ENCODE assay signal across 9 mouse cellular contexts in genomic region chr14:72187329-72187984, GRCm38 (mm10).
DNase-seq lines count a peak whose midpoint lies in the region; ATAC-seq and TF ChIP-seq lines count a peak whose summit lies in the region.
"Had no signal": no experiment of that assay in that cellular context is flagged by ENCODE, and none has a peak within 500 bp of the region (broad histone marks: within the 10 kb centered on the region; RNA-seq: fewer than 3 reads in every experiment).

No protein-coding gene starts in this region.

- TF ChIP-seq EP300 in heart, postnatal 0 days (IDR thresholded peaks at IDR 0.05; ENCODE audit: low read depth): no peak

- H3K4me3 ChIP-seq in heart, postnatal 0 days (ENCODE audit: low read depth, low read length): no peak overlapping the region
- H3K4me3 ChIP-seq in heart, embryonic 11.5 days (ENCODE audit: low read depth, low read length): no peak overlapping the region
- H3K4me3 ChIP-seq in forebrain, embryonic 15.5 days: no peak overlapping the region
- H3K4me3 ChIP-seq in midbrain, embryonic 10.5 days: no peak overlapping the region
- H3K4me3 ChIP-seq: heart, embryonic 15.5 days had no signal

- H3K27me3 ChIP-seq in heart, postnatal 0 days (ENCODE audit: control insufficient read depth, insufficient read depth, low read length): no peaks in the 10 kb centered on the region
- H3K27me3 ChIP-seq in heart, embryonic 11.5 days (ENCODE audit: control insufficient read depth, insufficient read depth, low read length): no peaks in the 10 kb centered on the region
- H3K27me3 ChIP-seq in forebrain, embryonic 15.5 days: no peaks in the 10 kb centered on the region
- no peaks in the 10 kb centered on the region for H3K27me3 ChIP-seq in midbrain, embryonic 10.5 days (ENCODE audit: low read depth, poor library complexity, severe bottlenecking)
- H3K27me3 ChIP-seq: heart, embryonic 15.5 days had no signal

- 22% methylated on average over 5 of the region's 5 CpGs for WGBS in heart, postnatal 0 days
- WGBS in heart, embryonic 11.5 days (ENCODE audit: insufficient replicate concordance): 44% methylated on average over 5 of the region's 5 CpGs
- WGBS in forebrain, embryonic 15.5 days: 21% methylated on average over 5 of the region's 5 CpGs
- 52% methylated on average over 5 of the region's 5 CpGs for WGBS in midbrain, embryonic 10.5 days

- peak; percentile 6 for DNase-seq in heart, postnatal 0 days (ENCODE audit: low spot score)
- peak; percentile 60 to 63 for DNase-seq in kidney, postnatal 4 days
- peak; percentile 20 for DNase-seq in midbrain, embryonic 10.5 days (ENCODE audit: low spot score)
- peak; percentile 16 for DNase-seq in telencephalon, adult 2 months (ENCODE audit: low read depth, low spot score)
- DNase-seq in spleen, postnatal 36 days (ENCODE audit: low spot score in 2 of 2): no peak

- peak; percentile 64 for TF ChIP-seq CTCF in heart, postnatal 0 days (IDR thresholded peaks at IDR 0.05; ENCODE audit: low read depth)

- no peak overlapping the region for H3K9ac ChIP-seq in heart, postnatal 0 days (replicated peaks; ENCODE audit: low read depth, low read length)
- no peak overlapping the region for H3K9ac ChIP-seq in heart, embryonic 11.5 days (ENCODE audit: low read depth, low read length)
- H3K9ac ChIP-seq in forebrain, embryonic 15.5 days (replicated peaks): no peak overlapping the region
- H3K9ac ChIP-seq: heart, embryonic 15.5 days had no signal

- no peaks in the 10 kb centered on the region for H3K36me3 ChIP-seq in heart, postnatal 0 days (replicated peaks; ENCODE audit: control insufficient read depth, insufficient read depth, low read length)
- H3K36me3 ChIP-seq in heart, embryonic 11.5 days (ENCODE audit: control insufficient read depth, insufficient read depth, low read length): no peaks in the 10 kb centered on the region
- H3K36me3 ChIP-seq in forebrain, embryonic 15.5 days: no peaks in the 10 kb centered on the region
- H3K36me3 ChIP-seq in midbrain, embryonic 10.5 days: no peaks in the 10 kb centered on the region
- H3K36me3 ChIP-seq: heart, embryonic 15.5 days had no signal

- H3K4me1 ChIP-seq in heart, postnatal 0 days (ENCODE audit: control insufficient read depth, insufficient read depth): no peaks in the 10 kb centered on the region
- H3K4me1 ChIP-seq in heart, embryonic 11.5 days (ENCODE audit: control insufficient read depth, insufficient read depth, low read length): no peaks in the 10 kb centered on the region
- 0 out of 2 replicates have a peak, but pooled peaks cover 3% of the 10 kb centered on the region for H3K4me1 ChIP-seq in forebrain, embryonic 15.5 days
- no peaks in the 10 kb centered on the region for H3K4me1 ChIP-seq in midbrain, embryonic 10.5 days
- H3K4me1 ChIP-seq: heart, embryonic 15.5 days had no signal

- no peak overlapping the region for H3K4me2 ChIP-seq in heart, postnatal 0 days (ENCODE audit: low read depth, low read length)
- H3K4me2 ChIP-seq in heart, embryonic 11.5 days: no peak overlapping the region
- H3K4me2 ChIP-seq in forebrain, embryonic 15.5 days (replicated peaks): no peak overlapping the region
- H3K4me2 ChIP-seq: heart, embryonic 15.5 days had no signal

- H3K27ac ChIP-seq in heart, postnatal 0 days (ENCODE audit: low read depth): no peak overlapping the region
- H3K27ac ChIP-seq in heart, embryonic 11.5 days (ENCODE audit: low read depth, low read length): no peak overlapping the region
- no peak overlapping the region for H3K27ac ChIP-seq in forebrain, embryonic 15.5 days (replicated peaks)
- H3K27ac ChIP-seq in midbrain, embryonic 10.5 days (replicated peaks): no peak overlapping the region
- H3K27ac ChIP-seq: heart, embryonic 15.5 days had no signal

- 0 out of 2 replicates have a peak, but pooled peaks have one; percentile 27 for ATAC-seq in heart, postnatal 0 days (ENCODE audit: insufficient read depth, low read depth)
- no peak for ATAC-seq in heart, embryonic 11.5 days (replicated peaks; ENCODE audit: insufficient number of reproducible peaks, low FRiP score, low TSS enrichment)
- ATAC-seq in cerebellum, adult (ENCODE audit: insufficient number of reproducible peaks, low FRiP score, low TSS enrichment): 0 out of 2 replicates have a peak, but pooled peaks have one; percentile 26
- ATAC-seq in forebrain, embryonic 15.5 days (replicated peaks): peak; percentile 74

- no peaks in the 10 kb centered on the region for H3K9me3 ChIP-seq in heart, postnatal 0 days (replicated peaks; ENCODE audit: control insufficient read depth, low read length)
- H3K9me3 ChIP-seq in heart, embryonic 11.5 days (replicated peaks; ENCODE audit: control insufficient read depth, low read length): no peaks in the 10 kb centered on the region
- H3K9me3 ChIP-seq in forebrain, embryonic 15.5 days: no peaks in the 10 kb centered on the region
- H3K9me3 ChIP-seq in midbrain, embryonic 10.5 days (replicated peaks): no peaks in the 10 kb centered on the region
- H3K9me3 ChIP-seq: heart, embryonic 15.5 days had no signal

Comparison
In these comparisons a context has a peak if more than half of its experiments do, and no peak if none do; other contexts are left out.
1. DNase-seq: peak in heart, postnatal 0 days (single experiment), kidney, postnatal 4 days (2 of 2), midbrain, embryonic 10.5 days (single experiment) and telencephalon, adult 2 months (single experiment); none in spleen, postnatal 36 days (0 of 2).